Mouse (Mus musculus) embryonic facial prominence, embryonic 14.5 days (tissue): Measurements from ENCODE around the gene Plxna1. TPM values are rescaled to one million over a fixed set of nuclear protein-coding genes. Genes with fewer than 3 reads are reported as not detected.
A peak's percentile ranks its signal among the peaks of the same experiment; 100 is the strongest.

Experiments used
- ATAC-seq: fragments of 200-750 bp; cut with Nextera tagmentation; 2 replicates; pipeline ENCODE4 v1.8.0; 2017; ENCODE audit warnings: low read depth, moderate number of reproducible peaks, moderate TSS enrichment
- DNase-seq: peaks from one replicate; pipeline ENCODE4 v3.0.0-alpha.2; 2015; ENCODE audit warnings: low spot score
- H3K27ac ChIP-seq: fragments of 300-500 bp; sonication (generic); replicated peaks from 2 replicates; pipeline ENCODE4 v1.5.1; 2014; ENCODE audit warnings: low read depth, mild to moderate bottlenecking, low read length, moderate library complexity
- H3K27me3 ChIP-seq: fragments of 300-500 bp; sonication (generic); replicated peaks from 2 replicates; pipeline ENCODE4 v1.6.1; 2014; ENCODE audit warnings: low read length; ENCODE audit not compliant: control insufficient read depth, insufficient read depth
- H3K36me3 ChIP-seq: fragments of 300-500 bp; sonication (generic); 2 replicates; pipeline ENCODE4 v1.6.1; 2014; ENCODE audit warnings: low read length, mixed read lengths; ENCODE audit not compliant: control insufficient read depth, insufficient read depth
- H3K4me1 ChIP-seq: fragments of 300-500 bp; sonication (generic); 2 replicates; pipeline ENCODE4 v1.6.1; 2014; ENCODE audit warnings: antibody characterized with exemption, low read length; ENCODE audit not compliant: control insufficient read depth, insufficient read depth
- H3K4me2 ChIP-seq: fragments of 300-500 bp; sonication (generic); 2 replicates; pipeline ENCODE4 v1.6.1; 2014; ENCODE audit warnings: low read depth, mild to moderate bottlenecking, low read length, moderate library complexity, mixed read lengths
- H3K4me3 ChIP-seq: fragments of 300-500 bp; sonication (generic); 2 replicates; pipeline ENCODE4 v1.5.1; 2014; ENCODE audit warnings: low read depth, mild to moderate bottlenecking, low read length
- H3K9ac ChIP-seq: fragments of 300-500 bp; sonication (generic); 2 replicates; pipeline ENCODE4 v1.6.1; 2014; ENCODE audit warnings: low read depth, mild to moderate bottlenecking, low read length, moderate library complexity, mixed read lengths
- H3K9me3 ChIP-seq: fragments of 300-500 bp; sonication (generic); 2 replicates; pipeline ENCODE4 v1.6.1; 2016; ENCODE audit warnings: low read length; ENCODE audit not compliant: control insufficient read depth
- WGBS: fragments of 180-500 bp; shearing (Covaris S2); extraction: QIAGEN DNeasy Blood & Tissue Kit; methylation state at CpG from one replicate; pipeline ENCODE4 v1.1.7; 2014; 5-methylcytosine and 5-hydroxymethylcytosine counted together
- polyA plus RNA-seq: library from polyadenylated mRNA; unstranded; fragments of >200 nt; fragmentation: Nextera tagmentation; extraction: Ambion mirVana; gene quantifications from 2 replicates; pipeline ENCODE4 v1.2.1, GENCODE M21; 2014

The Plxna1 gene
- polyA plus RNA-seq, 1 experiment from 2014 or later: 31.8 TPM

DNA sequence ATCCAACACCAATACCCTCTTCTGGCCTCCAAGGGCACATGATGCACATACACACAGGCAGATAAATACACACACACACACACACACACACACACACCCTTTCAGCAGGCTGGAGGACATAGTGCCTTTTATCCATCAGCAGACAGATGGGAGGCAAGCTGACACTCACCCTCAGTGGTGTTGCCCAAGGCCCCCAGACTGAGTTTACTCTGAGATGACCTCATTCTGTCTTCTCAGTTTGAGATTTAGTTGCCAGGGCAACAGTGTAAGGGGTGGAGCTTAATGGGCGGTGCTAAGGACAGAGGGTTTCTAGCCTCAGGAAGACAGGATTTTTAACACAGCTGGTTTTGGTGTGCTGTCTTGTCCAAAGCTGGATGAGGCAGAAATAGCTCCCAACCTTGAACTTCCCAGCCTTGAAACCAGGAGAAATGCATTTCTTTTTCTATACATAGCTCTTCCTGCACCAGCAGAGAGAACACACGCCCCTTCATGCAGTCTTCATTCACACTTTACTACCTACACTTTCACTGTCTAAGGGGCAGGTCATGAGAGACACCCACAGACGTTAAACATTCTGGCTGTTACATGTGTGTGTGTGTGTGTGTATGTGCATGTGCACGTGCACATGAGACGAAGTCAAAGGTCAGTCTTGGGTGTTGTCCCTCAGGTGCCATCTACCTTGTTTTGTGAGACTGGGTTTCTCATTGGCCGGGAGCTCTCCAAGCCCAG, 75.6 kb downstream of the Plxna1 start:
- H3K9ac ChIP-seq: no peak overlapping the region
- no peaks in the 10 kb centered on the region for H3K27me3 ChIP-seq
- ATAC-seq: peak; percentile 84
- DNase-seq: peak; percentile 80
- no peak overlapping the region for H3K4me3 ChIP-seq
- no peaks in the 10 kb centered on the region for H3K9me3 ChIP-seq
- peaks cover 4% of the 10 kb centered on the region; the same call in 1 of the 2 replicates for H3K4me1 ChIP-seq
- H3K27ac ChIP-seq: no peak overlapping the region
- H3K4me2 ChIP-seq: no peak overlapping the region
- H3K36me3 ChIP-seq: no peaks in the 10 kb centered on the region
- 41% methylated on average over 6 of the region's 6 CpGs for WGBS

DNA sequence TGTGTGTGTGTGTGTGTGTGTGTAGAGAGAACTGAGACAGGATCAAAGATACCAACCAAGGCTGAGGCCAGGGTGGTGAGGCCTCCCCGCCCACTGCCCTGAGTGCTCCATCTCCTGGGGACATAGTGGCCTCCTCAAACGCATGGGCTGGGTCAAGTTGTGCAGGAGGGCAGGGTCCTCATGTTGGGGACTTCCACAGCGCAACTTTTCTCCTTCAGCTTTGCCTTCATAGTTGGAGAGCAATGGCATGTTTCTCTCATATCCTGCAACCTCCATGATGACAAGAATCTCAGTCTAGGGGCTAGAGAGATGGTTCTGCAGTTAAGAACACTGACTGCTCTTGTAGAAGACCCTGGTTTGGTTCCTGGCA, 76.1 kb downstream of the Plxna1 start:
- no peaks in the 10 kb centered on the region for H3K27me3 ChIP-seq
- H3K9me3 ChIP-seq: no peaks in the 10 kb centered on the region
- no peak overlapping the region for H3K27ac ChIP-seq
- ATAC-seq: no peak
- H3K4me3 ChIP-seq: no peak overlapping the region
- H3K9ac ChIP-seq: no peak overlapping the region
- H3K4me1 ChIP-seq: peaks cover 5% of the 10 kb centered on the region; the same call in 1 of the 2 replicates
- WGBS: 63% methylated on average over 3 of the region's 3 CpGs
- H3K36me3 ChIP-seq: no peaks in the 10 kb centered on the region
- no peak for DNase-seq
- no peak overlapping the region for H3K4me2 ChIP-seq

DNA sequence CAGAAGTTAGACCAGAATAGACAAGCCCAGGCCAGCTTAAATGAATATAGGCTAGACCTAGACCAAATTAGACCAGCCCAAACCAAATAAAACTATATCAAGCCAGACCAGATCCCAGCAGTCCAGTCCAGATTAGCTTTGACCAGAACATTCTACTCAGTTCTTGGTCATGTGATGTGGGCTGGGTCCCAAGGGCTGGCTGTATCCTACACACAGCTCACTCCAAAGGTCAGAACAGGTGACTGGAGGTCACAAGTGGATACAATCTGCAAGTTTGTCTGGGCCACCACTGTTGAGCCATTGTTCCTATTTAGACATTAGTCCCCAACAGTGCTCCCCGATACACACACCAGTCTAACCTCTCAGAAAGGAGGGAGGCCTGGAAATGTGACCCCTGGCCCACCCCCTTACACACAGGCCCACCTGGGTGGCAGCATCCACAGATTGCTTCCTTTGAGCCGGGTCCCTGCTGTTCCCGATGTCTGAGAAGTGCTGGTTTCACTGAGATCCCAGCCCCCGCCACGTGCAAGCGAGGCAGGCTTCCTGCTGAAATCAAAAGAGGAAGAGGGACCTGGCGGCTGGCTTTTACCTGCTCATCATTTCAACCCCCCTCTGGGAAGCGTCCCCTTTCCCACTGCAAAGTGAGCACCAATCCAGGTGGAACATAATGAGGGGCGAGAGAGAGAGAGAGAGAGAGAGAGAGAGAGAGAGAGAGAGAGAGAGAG, 76.7 kb downstream of the Plxna1 start:
- Histone ChIP-seq H3K9me3 (no peaks in the 10 kb centered on the region), H3K4me3 (no peak overlapping the region), H3K36me3 (no peaks in the 10 kb centered on the region), H3K9ac (no peak overlapping the region), H3K27me3 (no peaks in the 10 kb centered on the region), H3K4me1 (peaks cover 7% of the 10 kb centered on the region; the same call in 1 of the 2 replicates), H3K4me2 (no peak overlapping the region), H3K27ac (no peak overlapping the region)
- ATAC-seq: no peak
- DNase-seq: no peak
- 47% methylated on average over 9 of the region's 9 CpGs for WGBS

DNA sequence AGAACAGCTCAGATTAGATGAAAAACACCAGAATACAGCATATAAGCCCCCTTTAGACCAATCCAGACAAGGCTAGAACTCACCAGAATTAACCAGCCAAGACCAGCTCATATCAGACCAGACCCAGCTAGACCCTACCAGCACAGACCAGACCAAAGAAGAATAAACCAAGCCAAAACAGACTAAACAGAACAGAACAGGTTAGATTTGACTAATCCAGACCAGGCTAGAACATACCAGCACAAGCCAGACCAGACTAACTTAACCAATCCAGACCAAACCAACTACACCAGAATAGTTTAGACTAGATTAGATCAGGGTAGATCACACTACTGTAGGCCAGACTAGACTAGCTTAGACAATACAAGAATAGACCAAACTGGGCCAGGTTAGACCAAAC, 77.3 kb downstream of the Plxna1 start:
- no peak overlapping the region for H3K27ac ChIP-seq
- no peak overlapping the region for H3K9ac ChIP-seq
- H3K4me1 ChIP-seq: peaks cover 7% of the 10 kb centered on the region; the same call in 1 of the 2 replicates
- no peaks in the 10 kb centered on the region for H3K9me3 ChIP-seq
- no peaks in the 10 kb centered on the region for H3K36me3 ChIP-seq
- no peaks in the 10 kb centered on the region for H3K27me3 ChIP-seq
- no peak for DNase-seq
- no peak overlapping the region for H3K4me2 ChIP-seq
- no peak for ATAC-seq
- H3K4me3 ChIP-seq: no peak overlapping the region

DNA sequence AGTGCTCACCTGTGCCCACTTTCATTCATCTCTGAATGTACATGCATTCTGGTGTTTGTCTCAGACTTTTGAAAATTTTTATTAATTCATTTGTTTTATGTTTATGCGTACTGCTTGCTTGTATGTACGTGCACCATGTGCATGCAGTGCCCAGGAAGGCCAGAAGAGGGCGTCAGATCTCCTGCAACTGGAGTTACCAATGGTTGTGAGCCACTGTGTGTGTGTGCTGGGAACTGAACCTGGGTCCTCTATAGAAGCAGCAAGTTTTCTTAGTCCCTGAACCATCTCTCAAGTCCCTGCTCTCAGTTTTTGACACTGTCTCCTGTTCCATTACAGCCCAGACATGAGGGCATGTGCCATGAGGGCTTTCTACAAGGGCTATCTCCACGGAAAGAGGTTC, 79.3 kb downstream of the Plxna1 start:
- Histone ChIP-seq H3K27ac (no peak overlapping the region), H3K9me3 (no peaks in the 10 kb centered on the region), H3K27me3 (no peaks in the 10 kb centered on the region), H3K4me1 (peaks cover 7% of the 10 kb centered on the region; the same call in 1 of the 2 replicates), H3K36me3 (no peaks in the 10 kb centered on the region), H3K9ac (no peak overlapping the region), H3K4me3 (no peak overlapping the region), H3K4me2 (no peak overlapping the region)
- 93% methylated on average over 4 of the region's 4 CpGs for WGBS
- DNase-seq: no peak
- no peak for ATAC-seq

DNA sequence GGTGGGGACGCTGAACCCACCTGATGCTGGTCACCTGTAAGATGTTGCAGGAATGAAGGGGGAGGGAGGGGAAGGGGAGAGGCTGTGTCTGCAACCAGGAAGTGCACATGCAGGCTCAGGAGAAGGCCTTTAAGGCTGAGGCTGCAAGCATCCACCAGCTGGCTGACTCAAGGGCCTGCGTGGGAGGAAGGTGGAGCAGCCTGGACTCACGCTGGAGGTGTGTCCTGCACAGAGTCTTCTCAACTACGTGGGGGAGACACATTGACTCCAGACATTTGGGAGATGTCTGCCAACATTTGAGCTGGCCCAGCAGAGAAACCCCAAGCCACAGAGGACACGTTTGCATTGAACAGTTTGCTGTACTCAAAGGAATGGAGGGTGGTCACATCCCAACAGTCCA, 79.8 kb downstream of the Plxna1 start:
- Histone ChIP-seq H3K27me3 (no peaks in the 10 kb centered on the region), H3K27ac (no peak overlapping the region), H3K4me3 (no peak overlapping the region), H3K9me3 (no peaks in the 10 kb centered on the region), H3K4me1 (peaks cover 7% of the 10 kb centered on the region; the same call in 1 of the 2 replicates), H3K9ac (no peak overlapping the region), H3K4me2 (no peak overlapping the region), H3K36me3 (no peaks in the 10 kb centered on the region)
- no peak for ATAC-seq
- WGBS: 52% methylated on average over 5 of the region's 5 CpGs
- DNase-seq: no peak

DNA sequence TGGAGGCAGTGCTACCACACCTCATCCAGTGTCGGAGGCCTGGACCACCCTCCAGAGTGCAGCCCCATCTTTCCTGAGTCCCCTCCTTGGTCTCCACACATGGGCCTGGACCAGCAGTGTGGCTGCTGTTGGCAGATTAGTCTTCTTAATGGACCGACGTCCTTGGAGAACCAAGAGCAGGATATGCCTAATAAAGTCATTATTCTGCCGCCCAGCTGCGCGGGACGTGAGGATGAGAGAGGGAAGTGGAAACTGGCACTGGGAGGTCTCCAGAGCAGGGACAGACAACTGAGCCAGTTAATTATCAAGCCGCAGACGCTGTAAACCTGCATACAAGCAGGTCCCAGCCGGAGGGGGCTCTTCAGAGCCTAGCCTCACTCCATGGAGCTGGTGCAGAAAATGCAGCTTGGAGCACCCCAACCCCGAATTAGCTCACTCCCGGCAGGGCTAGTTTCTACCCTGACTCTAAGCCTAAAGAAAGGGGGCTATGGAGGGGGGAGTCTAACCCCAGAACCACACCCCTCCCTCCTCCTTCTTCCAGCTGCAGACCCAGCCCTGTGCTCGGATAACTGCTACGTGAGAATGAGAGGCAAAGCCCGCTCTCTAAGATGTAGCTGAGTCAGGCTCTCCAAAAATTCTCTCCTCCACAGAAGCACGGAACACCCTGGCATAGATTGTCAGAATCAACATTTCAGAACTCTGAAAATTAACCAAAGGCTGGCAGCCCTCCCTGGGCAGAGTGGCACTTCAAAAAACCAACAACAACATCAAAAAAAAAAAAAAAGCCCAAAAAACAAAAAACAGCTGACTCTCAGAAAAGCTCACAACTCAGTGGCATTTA, 80.7 kb downstream of the Plxna1 start:
- Histone ChIP-seq H3K9me3 (no peaks in the 10 kb centered on the region), H3K27me3 (no peaks in the 10 kb centered on the region), H3K4me1 (peaks cover 4% of the 10 kb centered on the region; the same call in 1 of the 2 replicates), H3K27ac (no peak overlapping the region), H3K4me3 (no peak overlapping the region), H3K36me3 (no peaks in the 10 kb centered on the region), H3K4me2 (peak overlapping the region; percentile 19), H3K9ac (no peak overlapping the region)
- 21% methylated on average over 16 of the region's 16 CpGs for WGBS
- DNase-seq (peak; percentile 30), ATAC-seq (no peak)

DNA sequence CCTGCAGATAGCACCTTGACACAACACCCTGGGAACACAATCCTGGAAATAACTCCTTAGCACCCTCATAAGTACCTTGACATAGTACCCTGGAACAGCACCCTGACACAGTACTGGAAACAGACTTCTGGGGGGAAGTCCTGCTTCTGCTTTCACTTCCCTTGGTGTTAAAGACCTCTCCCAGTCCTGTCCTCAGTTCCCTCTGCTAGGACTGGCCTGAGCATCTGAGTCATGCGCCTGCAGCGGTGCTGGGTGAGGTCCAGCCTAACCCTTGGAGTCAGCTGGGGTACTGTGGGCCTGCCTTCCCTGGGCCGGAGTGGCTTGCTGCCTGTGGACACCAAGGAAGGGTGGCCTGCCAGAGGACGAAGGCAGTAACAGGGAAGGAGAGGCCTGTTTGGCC, 81.9 kb downstream of the Plxna1 start:
- Histone ChIP-seq H3K27me3 (no peaks in the 10 kb centered on the region), H3K4me2 (no peak overlapping the region), H3K9me3 (no peaks in the 10 kb centered on the region), H3K4me3 (no peak overlapping the region), H3K27ac (no peak overlapping the region), H3K4me1 (0 out of 2 replicates have a peak, but pooled peaks cover 4% of the 10 kb centered on the region), H3K36me3 (no peaks in the 10 kb centered on the region), H3K9ac (no peak overlapping the region)
- WGBS: 97% methylated on average over 4 of the region's 4 CpGs
- no peak for ATAC-seq
- no peak for DNase-seq
